Mouse (Mus musculus) megakaryocyte, embryonic 14.5 days (primary cell): ENCODE measurements around the gene Zfhx3.

Experiments used
- FLI1 ChIP-seq: IDR thresholded peaks from 2 replicates; pipeline ENCODE4 v1.6.1; 2012; ENCODE audit warnings: low read length, inconsistent platforms, mixed read lengths
- GATA1 ChIP-seq: IDR thresholded peaks from 3 replicates; pipeline ENCODE4 v1.6.1; 2012; ENCODE audit warnings: mixed read lengths, low read length, inconsistent platforms, borderline replicate concordance

- TF ChIP-seq GATA1, result no peak
- no peak for TF ChIP-seq FLI1
These were observed 23.5 kb upstream of the Zfhx3 start for GRCm38 (mm10) chr8:107918984-107919383.
